Mouse (Mus musculus) brain, adult 2 months (tissue): ENCODE data around the gene Rab2b.

ENCODE experiments used
- DNase-seq: peaks from one replicate; pipeline ENCODE4 v3.0.0; 2011; ENCODE audit warnings: low read depth, low spot score

The Rab2b gene

DNA sequence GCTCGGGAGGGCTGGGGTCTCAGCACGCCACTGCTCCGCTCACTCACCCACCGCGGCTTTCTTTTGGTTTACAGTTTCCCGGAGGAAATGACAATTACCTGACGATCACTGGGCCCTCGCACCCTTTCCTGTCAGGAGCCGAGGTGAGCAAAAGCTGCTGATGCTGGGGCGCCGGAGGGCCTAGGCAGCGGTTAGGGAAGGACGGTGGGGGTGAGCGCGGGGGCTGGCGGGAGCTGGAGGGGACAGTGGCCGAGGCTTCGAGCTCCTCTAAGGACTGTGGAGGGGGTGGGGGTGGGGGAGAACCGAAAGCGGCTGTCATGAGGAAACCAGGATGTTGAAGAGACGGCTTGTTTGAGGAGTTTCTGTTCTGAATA is 389 bp upstream of the Rab2b start:
- DNase-seq: peak; percentile 40

DNA sequence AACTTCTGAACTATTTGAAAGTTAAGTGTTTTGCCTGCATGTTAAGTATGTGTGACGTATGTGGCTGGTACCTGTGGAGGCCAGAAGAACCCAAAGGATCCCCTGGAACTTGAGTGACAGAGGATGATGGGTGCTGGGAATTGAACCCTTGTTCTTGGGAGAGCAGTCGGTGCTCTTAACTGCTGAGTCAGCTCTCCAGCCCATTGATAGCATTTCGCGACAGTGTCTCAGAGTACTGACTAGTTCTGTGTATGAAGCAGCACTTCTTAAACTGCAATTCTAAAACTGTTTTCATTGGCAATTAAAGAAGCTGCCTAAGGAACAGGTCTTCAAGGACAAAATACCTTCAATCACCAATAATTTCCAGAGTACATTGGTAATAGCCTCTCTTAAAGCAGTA is 2.1 kb downstream of the Rab2b start:
- DNase-seq: no peak

DNA sequence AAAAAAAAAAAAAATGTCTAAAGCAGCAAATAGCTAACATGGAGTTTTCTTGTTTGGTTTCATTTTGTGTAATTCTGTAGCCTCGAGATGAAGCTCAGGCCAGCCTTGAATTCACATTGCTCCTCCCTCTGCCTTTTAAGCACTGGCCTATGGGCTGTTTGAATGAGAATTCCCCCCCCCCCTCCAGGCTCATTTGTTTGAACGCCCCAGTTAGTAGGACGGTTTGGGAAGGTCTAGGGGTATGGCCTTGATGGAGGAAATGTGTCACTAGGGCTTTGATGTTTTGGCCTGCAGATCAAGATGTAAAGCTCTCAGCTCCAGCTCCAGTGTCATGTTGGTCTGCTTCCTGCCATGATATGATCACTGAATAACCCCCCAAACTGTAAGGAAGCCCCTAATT is 6.6 kb downstream of the Rab2b start:
- DNase-seq: no peak

DNA sequence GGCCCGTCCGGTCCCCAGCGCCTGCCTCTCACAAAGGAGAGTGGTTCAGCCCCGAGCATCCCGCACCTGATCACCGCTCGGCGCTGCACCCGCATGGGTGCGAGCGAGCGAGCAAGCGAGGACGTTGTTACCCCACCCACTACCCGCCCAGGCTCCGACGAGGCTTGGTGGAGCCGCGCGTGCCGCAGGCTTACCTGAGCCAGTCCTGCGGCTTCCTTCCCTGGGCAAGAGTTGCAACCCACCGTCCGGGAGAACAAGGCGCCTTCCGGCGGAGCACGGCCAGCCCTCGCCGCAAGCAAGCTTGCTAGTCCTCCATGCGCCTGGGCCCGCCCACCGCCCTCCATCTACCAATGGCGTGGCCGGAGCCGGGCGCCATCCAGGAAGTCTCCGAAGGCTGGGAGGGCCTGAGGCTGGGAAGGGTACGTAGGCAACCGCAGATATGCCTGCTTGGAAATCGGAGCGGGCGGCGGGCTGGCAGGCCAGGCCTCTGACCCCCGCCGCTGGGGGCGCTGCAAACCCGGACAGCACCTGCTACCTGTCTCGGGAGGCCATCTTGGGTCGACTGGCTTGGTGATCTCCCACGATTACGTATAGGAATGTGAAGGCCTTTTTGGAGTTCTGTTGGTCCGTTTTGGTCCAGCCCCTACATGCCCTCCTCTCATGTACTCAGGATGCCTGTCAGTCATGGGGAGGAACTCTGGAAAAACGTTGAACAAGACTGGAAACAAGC is 21.7 kb downstream of the Rab2b start, which contains the start of gene Chd8:
Gene Chd8, minus strand, starts transcription at position 297 of the 730 bp plus-strand sequence.
- DNase-seq: peak; percentile 99

DNA sequence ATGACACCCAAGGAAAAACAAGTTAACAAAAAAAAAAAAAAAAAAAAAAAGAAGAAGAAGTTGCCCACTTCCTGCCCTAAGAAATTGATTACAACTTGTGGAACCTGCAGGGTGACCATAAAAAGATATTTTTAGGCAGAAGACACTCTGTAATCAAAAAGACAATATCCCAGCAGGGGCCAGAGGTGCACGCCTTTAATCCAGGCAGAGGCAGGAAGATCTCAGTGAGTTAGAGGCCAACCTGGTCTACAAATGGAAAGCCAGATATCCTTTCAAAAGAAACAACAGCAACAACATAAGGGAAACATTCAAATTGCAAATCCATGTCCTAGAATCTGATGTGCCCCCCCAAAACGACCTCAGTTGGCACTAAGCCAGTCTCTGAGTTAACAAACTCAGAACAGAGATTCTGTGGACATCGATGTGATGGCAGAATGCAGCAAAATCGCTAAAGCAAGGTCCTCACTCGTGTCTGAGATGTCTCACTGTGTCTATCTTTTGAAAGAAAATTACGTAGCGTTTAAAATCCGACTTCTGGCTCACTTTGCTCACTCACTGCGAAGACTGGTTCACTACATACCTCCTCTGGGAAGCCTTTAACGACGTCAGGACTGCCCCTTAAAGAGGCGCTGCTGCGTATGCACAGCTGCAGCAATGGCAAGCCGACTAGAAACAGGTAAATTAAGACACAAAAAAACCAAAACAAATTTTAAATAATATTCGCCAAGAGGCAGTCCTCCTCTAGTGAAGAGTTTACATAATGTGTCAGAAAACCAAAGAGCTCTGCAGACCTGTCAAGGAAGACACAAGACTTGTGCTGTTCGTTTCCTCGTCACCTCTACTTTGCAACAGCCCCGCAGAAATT is 22.8 kb downstream of the Rab2b start:
- peak; percentile 55 for DNase-seq

DNA sequence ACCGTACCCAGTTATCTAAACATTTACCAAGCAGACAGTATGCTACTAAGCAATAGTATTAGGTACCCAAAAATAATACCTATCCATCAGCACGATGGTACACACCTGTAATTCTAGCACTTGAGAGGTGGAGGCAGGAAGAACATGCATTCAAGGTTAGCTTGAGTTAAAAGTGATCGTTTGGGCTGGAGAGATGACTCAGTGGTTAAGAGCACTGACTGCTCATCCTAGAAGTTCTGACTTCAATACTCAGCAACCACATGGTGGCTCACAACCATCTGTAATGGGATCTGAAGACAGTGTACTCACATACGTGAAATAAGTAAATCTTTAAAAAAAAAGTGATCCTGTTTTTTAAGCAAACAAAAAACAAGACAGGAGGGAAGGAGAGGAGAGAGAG is 33.2 kb downstream of the Rab2b start:
- no peak for DNase-seq

DNA sequence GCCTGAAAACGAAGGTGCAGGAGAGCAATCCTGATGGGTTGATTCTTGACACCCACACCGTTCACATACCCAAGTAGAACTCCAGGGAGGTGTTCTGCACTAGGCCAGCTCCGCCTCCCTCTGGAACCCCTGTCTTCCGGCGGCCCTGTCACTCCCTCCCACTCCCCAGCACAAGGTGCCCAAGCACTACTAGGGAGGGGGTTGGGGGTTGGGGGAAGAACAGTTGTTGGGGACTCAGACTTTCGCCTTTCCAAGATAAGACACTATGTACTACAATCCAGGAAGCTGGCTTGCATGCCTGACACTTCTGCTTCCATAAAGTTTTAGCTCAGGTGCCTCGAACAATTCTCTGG is 34.7 kb downstream of the Rab2b start:
- DNase-seq: no peak

DNA sequence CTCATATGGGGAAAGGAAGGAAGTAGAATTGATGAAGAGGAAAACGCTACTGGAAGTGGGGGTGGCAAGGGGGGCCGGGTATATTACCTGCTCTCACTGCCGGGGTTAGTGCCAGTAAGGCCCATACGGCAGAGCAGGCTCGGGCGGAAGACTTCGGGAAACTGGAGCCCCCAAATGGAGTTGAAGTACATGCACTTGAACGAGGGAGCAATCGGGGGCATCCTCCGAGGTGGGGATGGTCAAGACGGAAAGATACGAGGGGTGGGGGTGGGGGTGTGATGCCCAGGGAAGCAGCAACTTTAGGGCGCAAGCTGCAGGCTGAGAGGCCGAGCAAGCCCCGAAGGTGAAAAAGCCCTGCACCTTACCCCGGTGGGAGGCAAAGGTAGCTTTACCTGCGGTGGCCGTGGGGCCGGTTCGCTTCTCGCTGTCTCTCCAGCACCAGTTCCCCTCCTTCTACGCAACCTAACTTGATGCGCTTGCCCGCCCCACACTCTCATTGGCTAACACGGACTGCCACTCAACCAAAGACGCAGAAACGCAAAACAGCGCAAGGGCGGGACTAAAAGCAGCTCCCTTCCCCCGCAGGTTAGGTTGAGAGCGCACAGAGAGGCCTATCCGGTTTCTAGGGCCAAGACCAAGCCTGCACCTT is 35.2 kb downstream of the Rab2b start:
- peak; percentile 99 for DNase-seq

DNA sequence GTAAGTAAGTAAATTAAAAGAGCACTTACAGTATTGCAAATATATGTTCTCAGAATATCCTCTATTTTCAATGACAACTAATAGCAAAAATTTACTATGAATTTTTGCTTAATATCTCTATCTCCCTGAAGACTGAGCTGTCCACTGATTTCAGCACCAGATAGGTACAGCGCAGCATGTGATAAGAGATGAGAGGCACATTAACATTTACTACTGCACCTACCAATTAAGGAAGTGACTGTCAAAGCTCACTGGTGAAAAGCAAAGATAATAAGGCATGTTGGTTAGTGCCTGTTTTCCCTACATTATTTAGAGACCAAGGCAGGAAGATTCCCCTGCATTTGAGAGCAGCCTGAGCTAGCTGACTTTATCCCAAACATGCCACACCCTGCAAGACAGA is 43.1 kb downstream of the Rab2b start:
- DNase-seq: no peak

DNA sequence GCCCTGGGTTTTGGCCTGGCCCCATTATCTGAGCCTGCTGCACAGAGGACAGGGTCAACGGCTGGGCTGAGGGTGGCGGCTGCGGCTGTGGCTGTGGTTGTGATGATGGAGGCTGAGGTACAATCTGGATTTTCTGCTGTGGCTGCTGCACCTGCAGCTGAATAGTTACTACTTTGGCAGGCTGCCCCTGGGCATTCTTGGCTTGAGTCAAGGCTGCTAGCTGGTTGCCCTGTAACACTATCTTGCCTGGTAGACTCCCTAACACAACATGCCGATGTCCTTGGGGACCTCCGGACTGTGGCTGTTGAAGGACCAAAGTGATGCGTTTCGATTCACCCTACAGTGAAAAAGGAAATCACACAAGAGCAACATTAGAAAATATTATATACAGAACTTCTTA is 44.2 kb downstream of the Rab2b start:
- DNase-seq: no peak

DNA sequence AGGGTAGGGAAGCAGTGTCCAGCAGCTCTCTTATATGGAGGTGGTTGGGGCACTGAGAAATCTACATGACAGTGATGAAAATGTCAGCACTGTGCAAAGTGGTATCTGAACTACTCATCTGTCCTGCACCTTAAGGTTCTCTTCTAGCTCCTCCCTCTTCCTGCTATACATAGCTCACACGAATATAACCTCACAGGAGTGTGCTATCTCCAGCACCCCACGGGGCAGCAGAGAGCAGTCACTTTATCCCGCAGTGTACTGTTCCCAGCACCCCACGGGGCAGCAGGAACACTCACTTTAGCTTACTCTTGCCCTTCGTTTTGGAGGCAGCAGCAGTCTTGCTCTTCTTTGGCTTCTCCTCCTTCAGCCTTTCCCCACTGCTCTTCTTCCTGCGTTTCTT is 47.1 kb downstream of the Rab2b start:
- no peak for DNase-seq

DNA sequence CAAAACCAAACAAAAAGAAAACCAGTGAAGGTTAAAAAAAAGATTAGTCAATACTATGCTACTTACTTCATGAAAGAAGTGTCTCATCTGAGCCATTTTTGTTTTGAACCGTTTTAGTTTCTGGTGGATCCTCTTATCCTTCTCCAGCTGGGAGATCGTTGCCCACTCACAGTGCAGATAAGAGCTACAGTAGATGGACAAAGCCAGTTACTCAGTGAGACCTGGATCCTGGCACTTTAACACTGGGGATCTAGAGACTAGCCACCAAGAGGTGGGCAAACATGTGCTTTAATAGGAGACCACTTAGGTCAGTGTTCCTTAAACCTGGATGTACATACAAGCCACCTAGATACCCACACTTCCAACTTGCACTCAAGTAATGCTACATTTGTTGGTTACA is 53.4 kb downstream of the Rab2b start:
- no peak for DNase-seq

DNA sequence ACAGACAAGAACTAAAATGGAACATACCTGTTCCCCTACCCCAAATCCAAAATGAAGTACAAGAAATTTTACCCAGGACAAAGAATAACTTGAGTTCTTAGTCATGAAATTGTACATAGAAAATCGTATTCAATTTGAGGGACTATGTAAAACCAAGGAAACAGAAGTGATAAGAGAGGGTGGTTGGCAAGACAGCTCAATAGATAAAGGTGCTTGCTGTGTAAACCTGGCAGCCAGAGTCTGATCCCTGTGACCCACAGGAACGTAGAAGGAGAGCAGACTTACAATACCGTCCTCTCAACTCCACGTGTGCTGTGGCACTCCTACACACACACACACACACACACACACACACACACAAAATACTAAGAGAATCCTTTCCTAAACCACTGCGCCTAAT is 62.1 kb downstream of the Rab2b start:
- no peak for DNase-seq
